Mouse (Mus musculus) myocyte (in vitro differentiated cells): ENCODE results near the gene Igfals. TPM values are rescaled to one million over a fixed set of nuclear protein-coding genes. Genes with fewer than 3 reads are reported as not detected.

Experiments
- H3K27me3 ChIP-seq: one replicate; pipeline ENCODE4 v1.6.1; 2011; ENCODE audit not compliant: control insufficient read depth, insufficient read depth, insufficient read length
- H3K36me3 ChIP-seq: one replicate; pipeline ENCODE4 v1.6.1; 2011; ENCODE audit not compliant: control insufficient read depth, insufficient read depth
- H3K4me2 ChIP-seq: one replicate; pipeline ENCODE4 v1.6.1; 2011; ENCODE audit warnings: low read depth, control low read depth
- H3K4me3 ChIP-seq: one replicate; pipeline ENCODE4 v1.5.1; 2011; ENCODE audit warnings: mild to moderate bottlenecking, control low read depth, moderate library complexity
- H3K79me2 ChIP-seq: one replicate; pipeline ENCODE4 v1.6.1; 2011; ENCODE audit not compliant: control insufficient read depth, insufficient read depth
- H3ac ChIP-seq: one replicate; pipeline ENCODE4 v1.6.1; 2011; ENCODE audit not compliant: control insufficient read depth, insufficient read length
- CEBPB ChIP-seq: IDR thresholded peaks from 2 replicates; pipeline ENCODE4 v1.6.1; 2011; ENCODE audit warnings: mild to moderate bottlenecking, moderate library complexity; ENCODE audit not compliant: poor library complexity, insufficient read depth, severe bottlenecking
- E2F4 ChIP-seq: IDR thresholded peaks from one replicate; pipeline ENCODE4 v1.6.1; 2011; ENCODE audit warnings: mild to moderate bottlenecking, control low read depth, moderate library complexity; ENCODE audit not compliant: insufficient read depth
- MYOD1 ChIP-seq, 3 experiments: IDR thresholded peaks; one replicate each; pipeline ENCODE4 v1.6.1; 2011; ENCODE audit warnings: control low read depth in 2 of 3, low read depth in 2 of 3, mild to moderate bottlenecking in 2 of 3, moderate library complexity in 1 of 3; ENCODE audit not compliant: insufficient read length in 2 of 3, control insufficient read depth in 1 of 3
- MYOG ChIP-seq, 3 experiments: IDR thresholded peaks; one replicate each; pipeline ENCODE4 v1.6.1; 2011; ENCODE audit warnings: control low read depth in 2 of 3, low read depth in 2 of 3, mild to moderate bottlenecking in 2 of 3; ENCODE audit not compliant: insufficient read length in 2 of 3, control insufficient read depth in 1 of 3, insufficient read depth in 1 of 3
- POLR2A ChIP-seq: IDR thresholded peaks from one replicate; pipeline ENCODE4 v1.6.1; 2011; ENCODE audit warnings: low read depth, mild to moderate bottlenecking, control low read depth, moderate library complexity; ENCODE audit not compliant: insufficient read length
- POLR2AphosphoS2 ChIP-seq: IDR thresholded peaks from one replicate; pipeline ENCODE4 v1.6.1; 2011; ENCODE audit warnings: low read depth, control low read depth; ENCODE audit not compliant: insufficient read length
- REST ChIP-seq: IDR thresholded peaks from one replicate; pipeline ENCODE4 v1.6.1; 2011; ENCODE audit warnings: mild to moderate bottlenecking, control low read depth, moderate library complexity; ENCODE audit not compliant: insufficient read depth, insufficient read length
- SRF ChIP-seq: IDR thresholded peaks from one replicate; pipeline ENCODE4 v1.6.1; 2011; ENCODE audit warnings: low read depth; ENCODE audit not compliant: control insufficient read depth, insufficient read length
- TCF12 ChIP-seq: IDR thresholded peaks from one replicate; pipeline ENCODE4 v1.6.1; 2011; ENCODE audit warnings: mild to moderate bottlenecking, control low read depth; ENCODE audit not compliant: poor library complexity, insufficient read depth, severe bottlenecking
- TCF3 ChIP-seq: IDR thresholded peaks from one replicate; pipeline ENCODE4 v1.6.1; 2011; ENCODE audit warnings: low read depth, control low read depth; ENCODE audit not compliant: insufficient read length
- USF1 ChIP-seq: IDR thresholded peaks from one replicate; pipeline ENCODE4 v1.6.1; 2011; ENCODE audit warnings: low read depth, mild to moderate bottlenecking, control low read depth, moderate library complexity
- polyA plus RNA-seq: library from polyadenylated mRNA; unstranded; fragments of >200 nt; fragmentation: generic; extraction: Trizol; gene quantifications from one replicate; pipeline ENCODE4 v1.2.1, GENCODE M21; 2012; ENCODE audit warnings: missing spikeins

Igfals gene
- polyA plus RNA-seq, 1 experiment: not detected

DNA sequence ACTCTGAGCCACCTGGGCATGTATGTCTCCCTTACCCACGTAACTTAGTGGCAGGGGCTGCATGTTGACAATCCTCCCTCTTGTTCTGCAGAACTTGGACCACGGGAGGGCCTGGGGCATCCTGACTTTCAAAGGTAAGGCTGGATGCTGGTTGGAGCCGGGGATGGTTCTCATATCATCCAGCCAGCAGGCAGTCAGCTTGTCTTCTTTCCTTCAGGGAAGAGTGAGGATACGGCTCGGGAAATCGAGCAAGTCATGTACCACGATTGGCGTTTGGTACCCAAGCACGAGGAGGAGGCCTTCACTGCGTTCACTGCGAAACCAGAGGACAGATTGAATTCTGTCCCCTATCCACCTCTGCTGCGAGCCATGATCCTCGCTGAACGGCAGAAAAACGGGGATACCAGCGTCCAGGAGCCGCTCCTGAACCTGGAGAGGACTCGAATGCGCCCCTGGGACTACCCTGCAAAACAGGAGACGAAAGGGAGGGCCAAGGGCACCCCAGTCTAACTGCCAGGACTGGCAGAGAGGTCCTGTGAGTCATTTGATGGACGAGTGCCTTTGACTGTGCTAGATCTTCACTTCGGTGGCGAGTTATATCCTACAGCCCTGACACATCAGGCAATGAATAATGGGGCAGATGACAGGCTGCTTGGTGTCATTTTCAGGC is 29.9 kb downstream of the Igfals start:
- Histone ChIP-seq H3K4me3 (peak overlapping the region; percentile 97), H3ac (peak overlapping the region; percentile 82), H3K79me2 (peaks cover 12% of the 10 kb centered on the region), H3K27me3 (no peaks in the 10 kb centered on the region), H3K36me3 (peaks cover 5% of the 10 kb centered on the region), H3K4me2 (peak overlapping the region; percentile 99)
- TF ChIP-seq POLR2A (no peak), MYOD1 (IDR thresholded peaks at IDR 0.05; ENCODE audit: control insufficient read depth in 1 of 3, insufficient read length in 2 of 3, low read depth in 2 of 3) (no peak), USF1 (no peak), SRF (no peak), TCF3 (no peak), POLR2AphosphoS2 (no peak), TCF12 (no peak), E2F4 (no peak), CEBPB (no peak)

GRCm38 (mm10) chr17:24896241-24896992 is 30.6 kb downstream of the Igfals start, which contains the start of gene Nme3:
TSS of gene Nme3 (plus strand) at chr17:24896500.
- TF ChIP-seq MYOD1 (IDR thresholded peaks at IDR 0.05; ENCODE audit: control insufficient read depth in 1 of 3, insufficient read length in 2 of 3, low read depth in 2 of 3) (peak in 1 of 3 experiments; percentile 36), TCF3 (no peak), POLR2A (peak; percentile 41), MYOG (IDR thresholded peaks at IDR 0.05; ENCODE audit: control insufficient read depth in 1 of 3, insufficient read depth in 1 of 3, insufficient read length in 2 of 3, low read depth in 2 of 3) (peak in 2 of 3 experiments; percentile 18 to 45), CEBPB (no peak), REST (no peak), E2F4 (no peak), POLR2AphosphoS2 (peak; percentile 58)
- H3K36me3 ChIP-seq: peaks cover 10% of the 10 kb centered on the region

DNA sequence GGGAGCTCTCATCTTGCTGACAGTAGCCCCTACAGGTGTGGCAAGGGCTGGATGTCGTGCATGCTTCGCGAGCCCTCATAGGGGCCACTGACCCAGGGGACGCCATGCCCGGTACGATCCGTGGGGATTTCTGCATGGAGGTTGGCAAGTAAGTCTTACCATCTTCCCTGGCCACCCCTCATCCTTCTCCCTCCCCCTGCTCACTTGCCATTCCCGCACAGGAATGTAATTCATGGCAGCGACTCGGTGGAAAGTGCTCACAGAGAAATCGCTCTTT is 31.1 kb downstream of the Igfals start:
- TF ChIP-seq MYOG (IDR thresholded peaks at IDR 0.05; ENCODE audit: control insufficient read depth in 1 of 3, insufficient read depth in 1 of 3, insufficient read length in 2 of 3, low read depth in 2 of 3) (no peak), REST (no peak), SRF (no peak), E2F4 (no peak), POLR2AphosphoS2 (peak; percentile 90), CEBPB (no peak), TCF3 (no peak)
- Histone ChIP-seq H3K4me2 (peak overlapping the region; percentile 99), H3K36me3 (peaks cover 11% of the 10 kb centered on the region), H3ac (peak overlapping the region; percentile 82), H3K79me2 (peaks cover 12% of the 10 kb centered on the region), H3K4me3 (peak overlapping the region; percentile 97), H3K27me3 (no peaks in the 10 kb centered on the region)

More at GRCm38 (mm10) chr17:24896241-24896992, 30.6 kb downstream of the Igfals start, which contains the start of gene Nme3:
- Histone ChIP-seq H3K79me2 (peaks cover 12% of the 10 kb centered on the region), H3K4me2 (peak within 1 kb of the TSS; percentile 99), H3K4me3 (peak within 1 kb of the TSS; percentile 97), H3K27me3 (no peaks in the 10 kb centered on the region), H3ac (peak within 1 kb of the TSS; percentile 82)

DNA sequence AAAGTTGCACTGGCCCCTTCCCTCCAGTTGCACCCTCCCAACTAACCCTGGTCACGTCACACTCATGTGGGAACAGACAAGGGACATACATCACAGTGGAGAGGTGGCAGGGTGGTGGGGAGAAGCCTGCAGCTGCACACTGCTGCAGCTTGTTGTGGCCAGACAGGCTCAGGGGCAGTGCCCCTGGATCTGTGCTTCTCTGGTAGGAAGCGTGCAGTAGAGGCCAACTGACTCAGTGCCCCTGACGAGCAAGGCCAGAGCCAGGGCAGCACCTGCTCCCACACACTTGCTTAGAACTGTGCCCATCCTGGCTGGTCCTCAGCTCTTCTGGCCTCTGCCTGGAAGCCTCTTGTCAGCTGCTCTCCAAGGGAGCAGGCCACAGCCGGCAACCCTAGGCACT is 31.8 kb downstream of the Igfals start:
- H3K4me2 ChIP-seq: no peak overlapping the region
- H3K4me3 ChIP-seq: peak overlapping the region; percentile 97

DNA sequence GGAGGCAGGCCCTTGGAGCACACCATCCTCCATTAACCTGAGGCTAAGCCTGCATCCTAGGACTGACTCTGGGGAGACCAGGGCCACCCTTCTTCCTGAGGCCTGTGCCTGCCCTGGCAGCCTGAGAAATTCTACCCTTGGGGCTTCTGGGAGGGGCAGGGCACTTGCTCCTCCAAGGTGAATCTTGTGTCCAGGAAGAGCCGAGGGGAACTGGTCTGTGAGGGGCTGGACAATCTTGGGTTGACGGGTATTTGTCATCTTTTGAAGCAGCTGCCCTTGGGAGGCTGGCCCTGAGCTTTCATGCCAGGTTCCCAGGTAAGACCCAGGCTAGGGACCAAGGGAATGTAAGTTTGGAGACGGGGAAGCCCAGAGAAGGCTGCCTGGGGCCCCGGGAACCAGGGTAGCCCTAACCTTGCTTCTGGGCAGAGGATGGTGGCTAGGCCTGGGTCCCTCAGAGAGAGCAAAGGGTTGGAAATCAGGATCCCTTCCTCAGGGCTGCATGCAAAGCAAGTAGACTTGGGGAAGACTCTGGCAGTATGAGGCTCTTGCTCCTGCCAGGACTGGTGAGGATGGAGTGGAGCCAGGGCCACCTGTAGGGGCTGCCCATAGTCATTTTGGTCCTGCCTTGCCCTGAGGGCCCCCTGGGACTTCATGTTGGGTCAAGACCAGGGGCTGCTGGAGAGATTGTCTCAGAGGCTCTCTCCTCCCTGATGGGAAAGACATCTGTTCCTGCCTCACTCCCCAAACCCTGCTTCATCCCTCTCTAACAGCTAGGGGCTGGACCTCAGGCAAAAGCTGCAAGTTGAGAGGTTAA is 32.5 kb downstream of the Igfals start:
- Histone ChIP-seq H3K36me3 (peaks cover 17% of the 10 kb centered on the region), H3K79me2 (peaks cover 12% of the 10 kb centered on the region), H3ac (no peak overlapping the region), H3K27me3 (no peaks in the 10 kb centered on the region), H3K4me2 (no peak overlapping the region), H3K4me3 (no peak overlapping the region)
- no peak for TF ChIP-seq MYOD1 (IDR thresholded peaks at IDR 0.05; ENCODE audit: control insufficient read depth in 1 of 3, insufficient read length in 2 of 3, low read depth in 2 of 3)

More for the DNA sequence above, 31.8 kb downstream of the Igfals start:
- Histone ChIP-seq H3K36me3 (peaks cover 13% of the 10 kb centered on the region), H3K79me2 (peaks cover 12% of the 10 kb centered on the region), H3K27me3 (no peaks in the 10 kb centered on the region), H3ac (no peak overlapping the region)
- TF ChIP-seq CEBPB: no peak
- TF ChIP-seq POLR2AphosphoS2: peak; percentile 80
